Mouse (Mus musculus): ENCODE data around the gene D16Ertd472e. TPM values are rescaled to one million over a fixed set of nuclear protein-coding genes. Genes with fewer than 3 reads are reported as not detected.

D16Ertd472e gene
- polyA plus RNA-seq, 1 experiment from 2014 or later, result 3.4 TPM

Other genes with a start within 250 kb of the D16Ertd472e start
- 7.6 and 9.9 TPM in 2 replicates for gene Btg3, start 199.5 kb downstream of the D16Ertd472e start, polyA plus RNA-seq (2015; fragmentation: Nextera tagmentation; extraction: Ambion mirVana)

Measured in liver, embryonic 16.5 days (tissue).